Mouse (Mus musculus): Measurements from ENCODE around the gene Nrip3. TPM values are rescaled to one million over a fixed set of nuclear protein-coding genes. Genes with fewer than 3 reads are reported as not detected.
A peak's percentile ranks its signal among the peaks of the same experiment; 100 is the strongest.

The Nrip3 gene
- total RNA-seq, 2 experiments from 2014 or later: 1.1 to 1.2 TPM

GRCm38 (mm10) chr7:109768699-109769383 is 13.0 kb downstream of the Nrip3 start:
- no peak for DNase-seq (ENCODE audit: low spot score in 2 of 2)

GRCm38 (mm10) chr7:109767575-109768350 is 14.1 kb downstream of the Nrip3 start:
- no peak for DNase-seq (ENCODE audit: low spot score in 2 of 2)

GRCm38 (mm10) chr7:109764009-109764408 is 17.8 kb downstream of the Nrip3 start:
- no peak for DNase-seq (ENCODE audit: low spot score in 2 of 2)

GRCm38 (mm10) chr7:109756291-109756690 is 25.5 kb downstream of the Nrip3 start:
- DNase-seq (ENCODE audit: low spot score in 2 of 2): no peak

DNA sequence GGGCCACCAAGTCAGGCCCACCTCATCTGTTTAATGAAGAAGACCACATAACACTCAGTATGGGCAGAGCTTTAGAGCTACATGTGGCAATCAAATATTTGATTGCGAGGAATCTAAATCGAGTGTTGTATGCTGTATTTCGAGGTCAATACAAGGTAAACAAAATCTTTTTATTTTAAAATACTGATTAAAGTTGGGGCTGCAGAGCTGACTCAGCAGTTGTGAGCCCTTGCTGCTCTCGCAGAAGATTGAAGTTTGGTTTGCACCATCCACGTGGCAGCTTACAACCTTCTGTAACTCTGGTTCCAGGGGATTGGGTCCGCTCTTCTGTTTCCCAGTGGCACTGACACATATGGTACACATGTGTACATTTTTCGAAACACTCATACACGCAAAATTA is 27.8 kb downstream of the Nrip3 start:
- DNase-seq (ENCODE audit: low spot score in 2 of 2): no peak

GRCm38 (mm10) chr7:109752008-109752925 is 29.6 kb downstream of the Nrip3 start, which contains the start of gene Tmem9b:
TSS of gene Tmem9b (minus strand) at chr7:109752875.
- peak; percentile 48 to 68 for DNase-seq (ENCODE audit: low spot score in 2 of 2)

GRCm38 (mm10) chr7:109751427-109752007 is 30.3 kb downstream of the Nrip3 start:
- DNase-seq (ENCODE audit: low spot score in 2 of 2): no peak

GRCm38 (mm10) chr7:109747747-109748146 is 34.1 kb downstream of the Nrip3 start:
- DNase-seq (ENCODE audit: low spot score in 2 of 2): no peak

DNA sequence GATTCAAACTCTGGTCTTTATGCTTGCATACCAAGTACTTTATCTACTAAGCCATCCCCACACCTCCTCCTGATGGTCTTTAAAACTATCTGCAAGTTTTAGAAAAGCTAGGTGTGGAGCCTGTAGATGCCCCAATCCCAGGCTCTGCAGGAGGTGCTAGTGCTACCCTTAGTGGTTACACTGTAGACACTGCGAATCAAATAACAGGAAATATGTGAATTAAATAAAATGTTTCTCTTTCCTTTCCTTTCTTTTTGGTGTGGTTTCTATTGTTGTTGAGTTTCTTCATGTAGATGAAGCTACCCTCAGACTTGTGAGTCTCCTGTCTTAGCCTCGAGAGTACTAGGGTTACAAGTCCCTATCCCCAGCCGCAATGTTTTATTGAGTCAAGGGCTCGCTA is 40.1 kb downstream of the Nrip3 start:
- DNase-seq (ENCODE audit: low spot score in 2 of 2): no peak

DNA sequence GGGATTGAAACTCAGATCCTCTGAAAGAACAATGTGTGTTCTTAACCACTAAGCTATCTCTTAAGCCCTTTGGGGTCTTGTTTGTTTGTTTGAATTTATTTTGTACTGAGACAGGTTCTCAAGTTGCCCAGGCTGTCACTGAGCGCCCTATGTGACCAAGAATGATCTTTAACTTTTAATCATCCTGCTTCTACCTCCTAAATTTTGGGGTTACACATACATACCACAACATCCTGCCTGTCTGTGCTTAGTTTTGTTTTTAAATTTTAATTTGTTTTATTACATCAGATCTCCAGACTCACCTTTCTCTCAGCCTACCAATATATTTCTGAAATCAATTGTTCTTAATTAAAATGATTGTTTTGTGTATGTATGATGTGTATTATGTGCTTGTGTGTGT is 40.8 kb downstream of the Nrip3 start:
- no peak for DNase-seq (ENCODE audit: low spot score in 2 of 2)

DNA sequence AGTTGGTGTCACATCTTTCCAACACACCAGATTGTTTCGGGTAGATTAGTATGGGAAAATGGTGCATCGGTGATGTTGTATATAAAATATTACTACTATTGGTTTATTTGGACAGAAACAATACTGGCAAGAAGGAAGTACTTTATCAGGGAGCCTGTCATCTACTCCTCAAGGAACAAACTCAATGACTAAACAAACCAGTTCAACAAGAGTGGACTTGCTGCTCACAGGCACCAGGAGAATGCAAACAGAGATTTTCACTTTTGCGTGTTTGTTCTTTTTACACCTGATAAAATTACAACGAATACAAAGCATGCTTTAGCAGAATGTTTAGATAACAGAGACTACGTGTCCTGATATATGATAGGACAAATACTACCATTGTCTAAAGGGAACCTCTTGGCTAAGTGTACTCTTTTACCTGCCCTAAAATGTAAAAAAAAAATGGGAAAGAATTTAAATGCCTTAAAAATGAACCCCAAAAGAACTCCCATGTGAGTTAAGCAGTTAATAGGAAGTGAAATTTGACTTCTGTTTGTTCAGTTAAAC is 41.9 kb downstream of the Nrip3 start:
- no peak for DNase-seq (ENCODE audit: low spot score in 2 of 2)

DNA sequence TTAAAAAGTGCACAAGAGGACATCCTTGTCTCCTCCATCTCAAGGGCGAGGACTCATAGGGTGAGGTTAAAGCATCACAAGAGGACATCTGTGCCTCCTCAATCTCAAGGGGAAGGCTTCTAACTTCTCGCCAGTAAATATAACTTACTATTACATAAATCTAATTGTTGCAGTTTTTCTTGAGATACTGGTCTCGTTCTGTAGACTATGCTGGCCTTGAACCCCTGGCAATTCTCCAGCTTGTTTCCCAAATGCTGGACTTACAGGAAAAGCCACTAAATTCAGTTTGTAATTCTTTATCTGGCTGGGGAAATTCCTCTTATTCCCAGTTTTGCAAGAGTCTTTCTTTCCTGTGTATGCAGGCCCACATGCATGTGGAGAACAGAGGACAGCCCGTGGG is 47.0 kb downstream of the Nrip3 start:
- no peak for DNase-seq (ENCODE audit: low spot score in 2 of 2)

- no peak for DNase-seq (ENCODE audit: low spot score in 2 of 2)
Measured at GRCm38 (mm10) chr7:109731626-109732025, 50.2 kb downstream of the Nrip3 start, which contains the start of gene Ascl3. TSS of gene Ascl3 (minus strand) at chr7:109731726.

DNA sequence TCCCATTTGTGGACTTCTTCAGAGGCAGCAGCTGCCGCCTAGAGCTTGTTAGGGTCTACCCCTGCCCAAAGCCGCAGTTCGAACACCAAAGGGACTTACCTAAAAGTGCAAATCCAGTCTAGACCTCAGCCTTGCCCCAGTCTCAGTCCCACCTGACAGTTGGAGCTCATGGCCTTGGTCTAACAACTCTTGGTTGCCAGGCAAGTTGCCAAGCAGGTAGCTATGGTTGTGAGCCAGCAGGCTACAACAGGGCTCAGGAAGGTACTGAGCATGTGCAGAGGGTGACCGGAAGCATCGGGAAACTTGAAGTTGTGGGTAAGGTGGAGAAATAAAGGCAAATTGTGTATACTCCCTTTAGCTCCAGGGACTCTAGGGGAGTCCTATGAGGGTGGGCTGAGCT is 58.1 kb downstream of the Nrip3 start, which contains the start of gene BC051019:
Gene BC051019 (minus strand): TSS at position 154 of the 400 bp plus-strand sequence.
- DNase-seq (ENCODE audit: low spot score in 2 of 2): no peak

DNA sequence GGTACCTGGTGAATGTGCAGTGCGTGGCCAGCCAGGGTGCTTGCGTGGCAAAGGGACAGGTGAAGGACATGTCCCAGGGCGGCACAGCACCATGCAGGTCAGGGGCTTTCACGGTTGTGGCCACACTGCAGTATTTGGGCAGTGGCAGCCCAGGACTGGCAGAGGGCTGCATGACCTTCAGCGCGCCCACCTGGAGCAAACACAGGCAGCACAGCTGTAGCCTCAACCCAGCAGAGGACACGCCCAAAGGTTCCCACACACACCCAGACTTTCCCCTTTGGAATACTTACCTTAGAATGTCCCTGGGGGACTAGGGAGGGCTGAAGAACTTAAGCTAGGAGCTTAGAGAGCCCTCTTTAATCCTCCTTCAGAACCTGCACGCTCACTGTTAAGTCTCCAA is 58.7 kb downstream of the Nrip3 start:
- no peak for DNase-seq (ENCODE audit: low spot score in 2 of 2)

- DNase-seq (ENCODE audit: low spot score in 2 of 2): no peak
Measured at GRCm38 (mm10) chr7:109722618-109723017, 59.2 kb downstream of the Nrip3 start.

GRCm38 (mm10) chr7:109719286-109719685 is 62.5 kb downstream of the Nrip3 start:
- no peak for DNase-seq (ENCODE audit: low spot score in 2 of 2)

DNA sequence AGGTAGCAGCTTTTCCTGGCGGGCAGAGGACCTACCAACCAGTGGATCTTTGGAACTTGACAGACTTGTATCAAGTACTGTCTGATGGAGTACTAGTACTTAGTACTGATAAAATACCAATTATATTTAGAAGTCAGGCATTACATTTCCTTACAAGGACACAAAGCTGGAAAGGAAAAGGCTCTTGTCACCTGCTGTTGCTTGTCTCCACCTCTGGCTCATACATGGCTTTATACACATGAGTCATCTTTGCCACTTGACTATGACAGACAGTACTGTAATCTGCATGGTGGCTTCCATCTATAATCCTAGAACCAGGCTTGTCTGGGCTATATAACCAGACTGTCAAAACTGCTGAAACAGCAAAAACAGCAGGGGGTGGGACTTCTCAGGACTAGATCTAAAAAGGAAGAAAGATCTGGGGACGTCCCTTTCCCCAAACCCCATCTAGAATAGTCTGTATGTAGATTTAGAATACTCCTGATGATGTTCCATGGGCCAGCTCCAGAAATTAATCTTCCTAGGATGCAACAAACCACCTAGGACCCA is 68.3 kb downstream of the Nrip3 start:
- DNase-seq (ENCODE audit: low spot score in 2 of 2): no peak

- no peak for DNase-seq (ENCODE audit: low spot score in 2 of 2)
Measured at GRCm38 (mm10) chr7:109712198-109712597, 69.6 kb downstream of the Nrip3 start.

- DNase-seq (ENCODE audit: low spot score in 2 of 2): no peak
Measured at GRCm38 (mm10) chr7:109710069-109710468, 71.8 kb downstream of the Nrip3 start.

Data from adrenal gland, postnatal 4 days (tissue).